12 mouse cellular contexts compared by ENCODE assay signal in genomic region chr2:33729701-33730100, GRCm38 (mm10).
DNase-seq lines count a peak whose midpoint lies in the region; ATAC-seq and TF ChIP-seq lines count a peak whose summit lies in the region.
"Had no signal": no experiment of that assay in that cellular context is flagged by ENCODE, and none has a peak within 500 bp of the region (broad histone marks: within the 10 kb centered on the region; RNA-seq: fewer than 3 reads in every experiment).

No protein-coding gene starts in this region.

- no peak overlapping the region for H3K9ac ChIP-seq in forebrain, postnatal 0 days
- no peak overlapping the region for H3K9ac ChIP-seq in forebrain, embryonic 16.5 days (replicated peaks; ENCODE audit: low read depth, low read length)
- no peak overlapping the region for H3K9ac ChIP-seq in kidney, postnatal 0 days (ENCODE audit: low read depth, low read length)
- no peak overlapping the region for H3K9ac ChIP-seq in kidney, embryonic 15.5 days
- H3K9ac ChIP-seq: embryonic facial prominence, embryonic 15.5 days had no signal

- no peaks in the 10 kb centered on the region for H3K4me1 ChIP-seq in forebrain, postnatal 0 days (ENCODE audit: insufficient read depth)
- no peaks in the 10 kb centered on the region for H3K4me1 ChIP-seq in forebrain, embryonic 16.5 days (replicated peaks; ENCODE audit: control insufficient read depth, insufficient read depth, low read length)
- no peaks in the 10 kb centered on the region; the same call in 1 of the 2 replicates for H3K4me1 ChIP-seq in kidney, postnatal 0 days (replicated peaks; ENCODE audit: insufficient read depth, low read length)
- H3K4me1 ChIP-seq in kidney, embryonic 15.5 days: peaks cover 13% of the 10 kb centered on the region; the same call in 1 of the 2 replicates

- H3K4me3 ChIP-seq in forebrain, postnatal 0 days (ENCODE audit: low read depth, low read length): no peak overlapping the region
- no peak overlapping the region for H3K4me3 ChIP-seq in forebrain, embryonic 16.5 days (replicated peaks; ENCODE audit: low read length)
- H3K4me3 ChIP-seq in kidney, postnatal 0 days (replicated peaks; ENCODE audit: low read depth, low read length): no peak overlapping the region
- H3K4me3 ChIP-seq in kidney, embryonic 15.5 days (replicated peaks): no peak overlapping the region
- H3K4me3 ChIP-seq: embryonic facial prominence, embryonic 15.5 days had no signal

- DNase-seq in forebrain, postnatal 0 days: no peak
- peak; percentile 55 for DNase-seq in kidney, postnatal 0 days (ENCODE audit: low spot score)
- DNase-seq in 3T3-L1 (ENCODE audit: low read depth, low spot score): peak; percentile 41
- DNase-seq in brain, embryonic 14.5 days (ENCODE audit: low read depth): no peak
- no peak for DNase-seq in thymus, postnatal 10 days (ENCODE audit: low spot score in 2 of 2)
- DNase-seq in frontal cortex, postnatal 14 days (ENCODE audit: low spot score in 2 of 2): no peak
- DNase-seq: cerebellum, adult 9-11 months; lung, postnatal 14 days; right cerebral cortex, postnatal 14 days had no signal

- no peak overlapping the region for H3K4me2 ChIP-seq in forebrain, postnatal 0 days (ENCODE audit: low read depth)
- H3K4me2 ChIP-seq in forebrain, embryonic 16.5 days (ENCODE audit: low read length): no peak overlapping the region
- H3K4me2 ChIP-seq in kidney, postnatal 0 days (ENCODE audit: low read length): no peak overlapping the region
- H3K4me2 ChIP-seq in kidney, embryonic 15.5 days: no peak overlapping the region
- H3K4me2 ChIP-seq: embryonic facial prominence, embryonic 15.5 days had no signal

- WGBS in forebrain, postnatal 0 days: 44% methylated on average over 5 of the region's 5 CpGs
- 51% methylated on average over 5 of the region's 5 CpGs for WGBS in forebrain, embryonic 16.5 days
- 22% methylated on average over 5 of the region's 5 CpGs for WGBS in kidney, postnatal 0 days
- WGBS in kidney, embryonic 15.5 days: 26% methylated on average over 5 of the region's 5 CpGs

- TF ChIP-seq CTCF in forebrain, postnatal 0 days (IDR thresholded peaks at IDR 0.05; ENCODE audit: low read depth): peak; percentile 47
- TF ChIP-seq CTCF in kidney, postnatal 0 days (IDR thresholded peaks at IDR 0.05; ENCODE audit: low read depth): peak; percentile 64
- peak; percentile 44; the same call in 1 of the 2 replicates for TF ChIP-seq CTCF in brain, embryonic 14.5 days (IDR thresholded peaks at IDR 0.05; ENCODE audit: borderline replicate concordance, extremely low read depth, insufficient read depth, insufficient read length)

- ATAC-seq in forebrain, postnatal 0 days: no peak
- ATAC-seq in forebrain, embryonic 16.5 days: no peak
- no peak for ATAC-seq in kidney, postnatal 0 days (replicated peaks; ENCODE audit: low FRiP score, low read depth)
- no peak for ATAC-seq in kidney, embryonic 15.5 days (replicated peaks; ENCODE audit: low FRiP score)

- no peak overlapping the region for H3K27ac ChIP-seq in forebrain, postnatal 0 days (ENCODE audit: low read depth, low read length)
- no peak overlapping the region for H3K27ac ChIP-seq in forebrain, embryonic 16.5 days (ENCODE audit: low read length)
- H3K27ac ChIP-seq in kidney, postnatal 0 days: no peak overlapping the region
- H3K27ac ChIP-seq in kidney, embryonic 15.5 days: no peak overlapping the region
- H3K27ac ChIP-seq: embryonic facial prominence, embryonic 15.5 days had no signal

- H3K36me3 ChIP-seq in forebrain, postnatal 0 days (ENCODE audit: insufficient read depth): peaks cover 31% of the 10 kb centered on the region
- peaks cover 7% of the 10 kb centered on the region for H3K36me3 ChIP-seq in forebrain, embryonic 16.5 days (ENCODE audit: control insufficient read depth, insufficient read depth)
- 0 out of 2 replicates have a peak, but pooled peaks cover 7% of the 10 kb centered on the region for H3K36me3 ChIP-seq in kidney, postnatal 0 days (ENCODE audit: insufficient read depth, low read length)
- peaks cover 22% of the 10 kb centered on the region for H3K36me3 ChIP-seq in kidney, embryonic 15.5 days

- H3K9me3 ChIP-seq in forebrain, postnatal 0 days (ENCODE audit: low read length): no peaks in the 10 kb centered on the region
- no peaks in the 10 kb centered on the region for H3K9me3 ChIP-seq in forebrain, embryonic 16.5 days (ENCODE audit: control insufficient read depth, low read length)
- no peaks in the 10 kb centered on the region for H3K9me3 ChIP-seq in kidney, postnatal 0 days (replicated peaks; ENCODE audit: low read length)
- H3K9me3 ChIP-seq in kidney, embryonic 15.5 days (replicated peaks): no peaks in the 10 kb centered on the region
- H3K9me3 ChIP-seq: embryonic facial prominence, embryonic 15.5 days had no signal

- TF ChIP-seq POLR2A in brain, embryonic 14.5 days (IDR thresholded peaks at IDR 0.05; ENCODE audit: borderline replicate concordance, extremely low read depth, insufficient read depth, insufficient read length, poor library complexity, severe bottlenecking): no peak

- no peaks in the 10 kb centered on the region for H3K27me3 ChIP-seq in forebrain, postnatal 0 days (ENCODE audit: insufficient read depth, low read length)
- no peaks in the 10 kb centered on the region for H3K27me3 ChIP-seq in forebrain, embryonic 16.5 days (replicated peaks; ENCODE audit: control insufficient read depth, insufficient read depth, low read length)
- H3K27me3 ChIP-seq in kidney, postnatal 0 days (ENCODE audit: insufficient read depth, low read length): no peaks in the 10 kb centered on the region
- no peaks in the 10 kb centered on the region for H3K27me3 ChIP-seq in kidney, embryonic 15.5 days
- H3K27me3 ChIP-seq: embryonic facial prominence, embryonic 15.5 days had no signal

Comparison
In these comparisons a context has a peak if more than half of its experiments do, and no peak if none do; other contexts are left out.
1. DNase-seq: peak in kidney, postnatal 0 days (single experiment) and 3T3-L1 (single experiment); none in forebrain, postnatal 0 days (single experiment), brain, embryonic 14.5 days (single experiment), thymus, postnatal 10 days (0 of 2) and frontal cortex, postnatal 14 days (0 of 2).
2. Peak in every context shown above with its lines, with median percentiles within 50 percentile points of each other: CTCF ChIP-seq.